Mouse (Mus musculus) hematopoietic stem cell, adult 5-6 weeks (primary cell): ENCODE measurements around the gene 2310057J18Rik. TPM values are rescaled to one million over a fixed set of nuclear protein-coding genes. Genes with fewer than 3 reads are reported as not detected.

Source experiments
- ATAC-seq, 2 experiments: fragments of 125-278 bp in 1 of 2; replicated peaks in 1 of 2; 2 replicates each; pipeline ENCODE4 v1.8.0; 2016 to 2017; ENCODE audit warnings: inconsistent platforms in 2 of 2, mild to moderate bottlenecking in 2 of 2, moderate number of reproducible peaks in 2 of 2, low read depth in 1 of 2, moderate TSS enrichment in 1 of 2; ENCODE audit not compliant: low FRiP score in 2 of 2, poor library complexity in 2 of 2, severe bottlenecking in 2 of 2, insufficient read depth in 1 of 2, low TSS enrichment in 1 of 2
- total RNA-seq: library from RNA; stranded (forward); fragments of 172-1452, 232-1000 nt; gene quantifications from 2 replicates; pipeline ENCODE4 v1.2.3, GENCODE M21; 2017

Gene 2310057J18Rik
- not detected in 2 replicates for total RNA-seq

- no peak for ATAC-seq
Measured at GRCm38 (mm10) chr10:28986203-28986602, at the start of gene 2310057J18Rik. Gene 2310057J18Rik (minus strand): TSS chr10:28986303.

- peak; percentile 53 to 60; a peak in 1 of 4 replicates for ATAC-seq
Measured at GRCm38 (mm10) chr10:29029960-29030359, 43.9 kb upstream of the 2310057J18Rik start.

DNA sequence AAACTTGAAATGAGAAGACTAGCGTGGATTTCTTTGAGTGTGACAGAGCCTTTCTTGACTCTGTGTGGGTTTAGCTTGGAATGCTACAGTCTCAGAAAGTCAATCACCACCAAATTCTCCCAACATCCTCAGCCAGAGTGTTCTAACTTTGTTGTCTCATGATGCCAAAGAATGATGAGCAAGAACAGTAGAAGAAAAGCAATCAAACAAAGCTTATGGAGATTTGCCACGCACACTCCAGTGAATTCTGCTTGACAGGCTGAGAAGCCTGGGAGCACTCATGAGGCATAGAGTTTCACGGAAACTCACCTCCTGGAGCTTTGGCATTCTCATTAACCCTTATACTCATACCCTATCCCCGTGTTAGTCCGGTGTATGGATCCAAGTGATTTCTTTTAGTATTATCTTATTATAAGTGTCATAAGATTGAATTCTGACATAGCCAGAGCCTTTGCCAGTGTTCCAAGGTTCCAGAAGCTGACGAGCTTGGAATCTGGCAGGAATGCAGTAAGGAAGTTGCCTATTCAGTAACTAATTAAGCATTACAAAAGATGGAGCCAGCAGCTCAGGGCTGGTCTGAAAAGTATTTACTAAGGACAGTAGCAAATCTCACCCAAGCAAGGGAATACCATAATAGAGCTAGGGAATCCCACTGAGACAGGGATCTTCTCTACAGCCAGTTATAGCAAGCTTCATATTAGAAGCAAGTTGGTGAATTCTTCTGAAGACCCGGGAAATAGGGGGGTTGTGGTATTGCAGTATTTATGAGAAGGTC is 33.6 kb upstream of the 2310057J18Rik start:
- ATAC-seq: no peak

DNA sequence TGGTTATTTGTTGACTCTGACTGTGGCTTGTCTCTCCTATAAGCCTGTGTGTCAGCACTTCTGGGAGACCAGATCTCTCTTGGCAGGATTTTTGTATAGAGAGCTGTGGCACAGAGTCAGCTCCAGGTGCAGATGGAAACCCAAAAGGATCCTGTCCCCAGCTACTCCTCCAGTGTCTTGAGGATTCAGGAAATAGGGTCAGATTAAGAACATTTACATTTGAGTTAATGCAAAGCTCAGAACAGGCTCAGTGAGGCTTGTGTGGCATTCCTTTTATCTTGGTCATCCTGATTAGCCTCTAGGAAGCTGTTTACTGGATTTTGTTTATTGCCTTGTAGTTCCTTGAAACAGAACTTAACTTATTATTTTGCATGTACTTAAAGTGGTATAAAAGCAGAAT is 11.7 kb upstream of the 2310057J18Rik start:
- ATAC-seq: no peak

GRCm38 (mm10) chr10:28988990-28989389 is 2.9 kb upstream of the 2310057J18Rik start:
- ATAC-seq: no peak

DNA sequence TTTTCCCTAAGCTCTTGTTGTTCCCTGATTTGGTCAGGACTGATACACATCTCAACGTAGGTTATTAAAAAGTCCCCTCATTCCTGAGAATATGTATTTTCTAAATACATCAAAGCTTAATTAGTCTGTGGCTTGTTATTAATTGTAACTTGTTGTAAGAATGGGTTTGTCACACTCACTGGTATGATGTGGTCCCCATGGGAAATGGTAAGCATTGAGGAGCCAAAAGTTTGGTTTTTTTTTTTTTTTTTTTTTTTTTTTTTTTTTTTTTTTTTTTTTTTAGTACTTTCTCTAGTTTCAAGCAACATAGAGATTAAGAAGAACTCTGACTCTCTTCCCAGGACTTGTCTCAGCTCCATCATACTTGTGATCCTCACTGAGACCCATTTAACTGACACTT is 17.9 kb downstream of the 2310057J18Rik start:
- no peak for ATAC-seq

GRCm38 (mm10) chr10:28955138-28955537 is 31.0 kb downstream of the 2310057J18Rik start:
- peak; percentile 86 to 94 for ATAC-seq

DNA sequence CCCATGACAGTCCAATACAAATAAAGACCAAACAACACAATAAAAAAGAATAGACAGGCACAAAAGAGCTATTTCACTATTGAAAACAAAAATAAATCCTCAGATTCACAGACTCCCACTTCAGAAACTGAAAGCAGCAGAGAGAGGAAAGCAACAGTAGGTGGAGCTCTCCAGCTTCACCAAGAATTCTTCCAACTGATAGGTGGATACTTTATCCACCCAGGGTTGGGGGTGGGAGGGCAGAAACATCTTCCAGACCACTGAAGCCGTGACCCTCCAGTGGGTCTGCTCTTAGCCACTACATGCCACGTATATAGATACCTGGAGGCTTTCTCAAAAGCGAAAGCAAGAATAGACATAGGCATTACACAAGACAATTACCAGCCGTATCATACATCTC is 31.6 kb downstream of the 2310057J18Rik start:
- ATAC-seq: 0 out of 4 replicates have a peak, but pooled peaks of 1 of the 2 experiments have one; percentile 52

Other genes starting within 250 kb of the 2310057J18Rik start
- not detected in 2 replicates for gene Soga3, start 157.5 kb upstream of the 2310057J18Rik start, total RNA-seq
- gene Gm49353, start 212.7 kb upstream of the 2310057J18Rik start, total RNA-seq: not detected in 2 replicates
- not detected in 2 replicates for gene 9330159F19Rik, start 225.3 kb upstream of the 2310057J18Rik start, total RNA-seq